Mouse (Mus musculus) left cerebral cortex, postnatal 14 days (tissue): ENCODE results near the gene Cmah. TPM values are rescaled to one million over a fixed set of nuclear protein-coding genes. Genes with fewer than 3 reads are reported as not detected.

Source experiments
- DNase-seq, 2 experiments: peaks; one replicate each; pipeline ENCODE4 v3.0.0; 2021 to 2022; ENCODE audit warnings: low spot score in 2 of 2, mixed read lengths in 1 of 2
- intact Hi-C: fragments of 180-260 bp; cut with DNase I; formaldehyde crosslinking; loops from one replicate; pipeline ENCODE4 v1.15.1; 2025
- total RNA-seq, 2 experiments: library from RNA; stranded (reverse); gene quantifications; 2 replicates each; pipeline ENCODE4 v1.2.3; 2021

Cmah gene
- total RNA-seq, 2 experiments from 2014 or later: 0.20 to 0.44 TPM

DNA sequence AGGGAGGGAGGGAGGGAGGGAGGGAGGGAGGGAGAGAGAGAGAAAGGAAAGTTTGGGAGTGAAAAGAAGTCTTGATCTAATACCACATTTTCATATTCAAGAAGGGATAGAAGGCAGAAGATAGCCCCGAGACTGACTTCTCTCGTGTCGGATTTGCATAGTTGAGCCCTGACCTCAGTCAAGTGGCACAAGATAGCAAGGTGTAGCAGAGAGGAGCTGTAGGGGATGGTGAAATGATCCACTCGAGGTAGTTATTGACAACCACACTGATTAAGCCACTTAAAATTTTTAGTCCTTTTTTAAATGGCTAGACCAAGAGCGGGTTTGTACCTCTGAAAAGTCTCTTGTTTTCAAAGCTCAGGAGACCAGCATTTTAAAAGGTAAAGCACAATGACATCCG lies 171.1 kb downstream of the Cmah start:
- no peak for DNase-seq
- intact Hi-C loops: loop anchor here (5.0 kb wide), 1 partner anchor 189 kb away; no protein-coding TSS in a partner anchor

DNA sequence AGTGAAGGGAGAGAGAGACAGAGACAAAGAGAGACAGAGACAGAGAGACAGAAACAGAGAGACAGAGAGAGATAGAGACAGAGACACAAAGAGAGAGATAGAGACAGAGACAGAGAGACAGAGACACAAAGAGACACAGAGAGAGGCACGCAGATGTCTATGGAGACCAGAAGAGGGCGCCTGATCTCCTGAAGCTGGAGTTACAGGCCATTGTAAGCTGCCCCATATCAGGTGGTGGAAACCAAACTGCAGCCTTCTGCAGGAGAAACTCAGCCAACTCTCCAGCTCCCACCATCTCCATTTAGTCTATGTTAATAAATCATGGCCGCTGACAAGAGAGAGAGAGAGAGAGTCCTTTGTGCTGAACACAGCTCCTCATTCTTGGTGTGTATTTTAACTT lies 172.3 kb downstream of the Cmah start:
- intact Hi-C loops: loop anchor here (5.0 kb wide), 1 partner anchor 188 kb away; no protein-coding TSS in a partner anchor
- peak in 1 of 2 experiments; percentile 42 for DNase-seq

DNA sequence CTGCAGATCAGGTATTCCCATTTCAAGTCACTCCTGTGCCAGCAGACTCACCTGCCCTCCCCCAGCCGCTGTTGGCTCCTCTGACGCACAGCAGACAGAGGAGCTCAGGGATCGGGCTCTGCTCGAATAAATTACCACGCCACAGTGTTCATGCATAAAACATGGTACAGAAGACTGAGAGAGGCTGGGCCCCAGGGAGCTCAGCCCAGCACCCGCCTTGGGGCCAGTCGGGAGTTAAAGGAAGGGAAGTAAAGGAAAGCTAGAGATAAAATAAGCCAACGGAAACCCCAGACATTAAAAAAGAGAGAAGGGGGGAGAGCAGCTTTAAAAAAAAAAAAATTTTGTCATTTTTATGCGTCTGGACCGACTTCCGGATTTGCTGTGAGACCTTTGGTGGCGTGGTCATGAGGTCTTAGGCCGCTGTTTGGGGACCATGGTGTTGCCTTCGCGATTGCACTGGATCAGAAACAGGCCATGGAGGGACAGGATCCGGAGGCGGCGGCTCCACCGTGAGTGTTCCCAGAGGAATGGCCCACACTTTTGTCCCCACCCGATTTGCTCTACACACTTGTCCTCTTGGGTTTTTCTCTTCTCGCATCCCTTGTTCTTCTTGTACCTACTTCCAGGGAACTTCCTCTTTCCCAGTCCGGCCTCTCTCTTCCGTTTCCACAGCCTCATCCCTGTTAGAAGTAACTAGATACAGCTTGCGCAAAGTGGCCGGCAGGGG lies 174.1 kb downstream of the Cmah start:
- intact Hi-C loops: no loop called here
- DNase-seq: no peak

DNA sequence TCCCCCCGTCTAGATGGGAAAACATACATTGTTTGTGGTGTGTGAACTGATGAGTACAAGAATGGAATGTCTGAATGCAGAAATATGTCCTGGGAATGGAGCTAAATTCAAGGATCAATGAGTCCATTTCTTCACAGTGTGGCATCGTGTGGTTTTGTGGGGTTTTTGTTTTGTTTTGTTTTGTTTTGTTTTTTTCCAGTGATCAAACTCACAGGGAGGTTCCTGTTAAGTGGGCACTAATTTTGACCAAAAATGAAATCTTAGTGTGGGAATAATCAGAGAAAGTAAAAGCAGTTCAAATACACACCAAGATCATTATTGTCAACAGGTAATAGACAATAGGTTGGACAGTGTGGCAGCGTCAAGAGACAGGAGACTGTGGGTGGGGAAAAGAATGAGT lies 174.7 kb downstream of the Cmah start:
- no peak for DNase-seq
- intact Hi-C loops: no loop called here

DNA sequence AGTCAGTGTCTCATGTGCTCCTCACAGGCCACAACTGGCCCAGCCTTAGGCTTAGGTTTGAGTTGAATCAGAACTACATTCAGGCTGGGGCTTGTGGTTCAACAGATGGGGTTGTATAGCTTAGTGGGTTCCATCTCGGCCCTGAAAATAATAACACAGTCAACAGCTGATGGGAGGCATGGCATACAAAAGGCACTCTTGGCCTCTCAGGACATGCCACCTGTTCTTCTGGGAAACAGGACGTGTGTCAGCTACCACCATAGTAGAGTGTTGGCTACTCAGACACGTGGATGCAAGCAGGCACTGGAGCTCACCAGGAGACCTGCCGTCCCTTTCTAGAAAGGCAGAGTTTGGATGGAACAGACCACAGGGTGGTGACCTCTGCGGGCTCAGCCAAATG lies 178.6 kb downstream of the Cmah start:
- DNase-seq: no peak
- intact Hi-C loops: no loop called here

DNA sequence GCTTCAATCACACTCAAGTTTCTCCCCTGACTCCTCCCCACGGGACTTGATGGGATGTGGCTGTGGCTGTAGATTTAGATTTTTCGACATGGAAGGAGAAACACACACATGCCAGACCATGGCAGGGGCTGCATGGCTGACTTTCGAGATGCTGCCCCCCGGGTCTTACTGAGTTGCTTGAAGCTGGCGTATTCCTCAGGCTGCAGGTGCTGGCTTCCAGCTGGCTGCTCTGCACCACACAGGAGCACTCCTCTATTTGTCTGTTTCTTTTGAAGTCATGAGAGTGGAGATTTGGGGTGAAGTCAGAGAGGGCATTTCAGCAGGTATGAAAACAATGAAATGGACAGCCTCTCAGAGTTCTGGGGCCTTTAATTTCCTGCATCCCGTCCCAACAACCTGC lies 180.0 kb downstream of the Cmah start:
- no peak for DNase-seq
- intact Hi-C loops: no loop called here

DNA sequence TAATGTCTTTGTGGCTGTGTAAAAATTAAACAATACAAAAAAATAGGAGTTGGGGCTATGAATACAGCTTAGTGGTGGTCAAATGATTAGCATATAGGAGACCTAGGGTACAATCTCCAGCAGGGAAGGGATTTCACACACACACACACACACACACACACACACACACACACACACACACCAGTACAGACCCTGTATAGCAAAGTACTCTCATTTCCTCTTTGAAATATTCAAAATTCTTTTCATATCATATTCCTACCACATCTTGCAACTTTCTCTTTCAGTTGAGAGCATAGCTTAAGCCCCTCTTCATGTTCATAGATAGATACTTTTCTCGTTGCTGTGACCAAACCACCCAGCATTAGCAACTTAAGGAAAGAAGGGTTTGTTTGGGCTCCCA lies 181.7 kb downstream of the Cmah start:
- intact Hi-C loops: no loop called here

DNA sequence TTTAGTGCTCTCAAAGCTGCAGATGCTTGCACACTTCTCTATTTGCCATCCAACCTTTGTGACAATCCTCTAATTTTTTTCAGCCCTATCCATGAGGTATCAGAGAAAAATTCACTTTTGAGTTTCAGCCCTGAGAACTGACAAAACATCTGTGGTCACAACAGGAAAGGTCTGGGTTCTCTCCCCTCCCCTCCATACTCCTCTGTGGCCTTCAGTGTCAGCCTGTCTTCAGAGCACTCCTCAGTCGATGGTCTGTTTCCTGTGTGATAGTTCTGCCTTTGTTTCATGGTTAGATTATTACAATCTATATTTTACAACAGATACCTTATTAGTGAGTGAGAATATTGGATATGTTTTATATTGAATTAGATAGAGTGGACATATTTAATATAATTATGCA lies 184.2 kb downstream of the Cmah start:
- intact Hi-C loops: no loop called here
- DNase-seq: no peak

More for the DNA sequence above, 181.7 kb downstream of the Cmah start:
- no peak for DNase-seq

DNA sequence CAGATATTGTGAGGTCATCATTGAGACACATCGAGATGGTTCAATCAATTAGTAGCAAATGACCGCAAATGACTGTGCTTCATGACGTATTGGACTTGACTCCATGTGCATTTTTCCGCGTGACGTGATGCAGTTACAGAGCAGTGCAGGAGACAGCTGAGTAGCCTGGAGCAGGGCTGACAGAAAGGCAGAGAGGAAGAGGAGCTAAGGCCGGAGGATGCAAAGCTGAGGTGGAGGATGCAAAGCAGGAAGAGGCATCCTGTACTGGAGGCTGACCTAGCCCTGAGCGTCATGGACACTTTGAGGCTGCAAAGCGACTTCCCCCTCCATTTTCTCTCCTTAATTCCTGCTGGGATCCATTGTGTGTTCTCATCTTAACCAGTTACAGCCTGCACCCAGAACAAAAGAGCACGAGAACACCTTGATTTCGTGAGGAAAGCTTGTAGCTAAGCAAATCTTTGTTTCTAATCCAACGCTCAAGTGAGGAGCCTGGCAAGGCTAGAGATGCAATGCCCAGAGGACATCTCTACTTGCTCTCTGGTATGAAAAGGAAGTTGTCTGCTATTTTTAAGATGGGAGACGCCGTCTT lies 184.8 kb downstream of the Cmah start:
- no peak for DNase-seq
- intact Hi-C loops: no loop called here

DNA sequence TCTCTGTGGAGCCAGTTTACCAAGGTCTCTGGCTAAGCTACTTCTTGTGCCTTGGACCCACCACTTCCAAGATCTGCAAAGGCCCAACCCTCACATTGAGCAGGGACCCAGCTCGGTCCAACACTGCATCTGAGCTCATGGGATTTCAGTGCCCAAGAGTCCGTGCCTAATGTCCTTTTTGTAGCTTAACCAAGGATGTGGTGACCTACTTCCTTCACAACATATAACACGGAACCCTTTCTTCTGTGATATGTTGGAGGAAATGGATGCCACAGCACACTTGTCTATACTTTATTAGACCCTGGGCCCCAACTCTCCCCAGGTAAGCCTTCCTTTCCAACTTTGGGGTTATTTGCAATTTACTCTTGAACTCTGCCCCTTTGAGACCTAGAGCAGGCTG lies 186.5 kb downstream of the Cmah start:
- DNase-seq: no peak
- intact Hi-C loops: no loop called here

DNA sequence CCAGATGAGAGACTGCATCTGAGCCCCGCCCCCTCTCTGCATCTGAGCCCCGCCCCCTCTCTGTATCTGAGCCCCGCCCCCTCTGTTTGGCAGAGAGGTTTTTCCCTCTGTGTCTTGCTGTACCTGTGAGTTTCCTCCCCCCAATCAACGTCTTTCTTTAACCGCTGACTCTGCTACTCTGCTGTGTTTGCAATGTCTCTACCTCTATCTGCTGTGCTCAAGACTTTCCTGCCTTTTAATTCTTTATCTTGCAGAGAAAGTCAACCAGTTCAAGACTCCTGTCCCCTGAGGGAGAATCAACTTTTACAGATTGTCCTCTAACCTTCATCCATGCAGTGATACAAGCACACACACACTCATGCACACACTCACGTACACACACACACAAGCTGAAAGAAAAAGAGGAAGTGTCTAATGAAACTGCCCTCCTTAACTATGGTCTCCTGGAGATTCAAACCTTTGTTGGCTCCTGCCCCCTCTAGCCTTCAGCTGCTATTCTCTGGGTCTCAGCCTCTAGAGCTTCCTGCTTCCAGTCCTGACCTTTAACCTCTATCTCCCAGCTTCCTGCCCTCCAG lies 188.0 kb downstream of the Cmah start:
- intact Hi-C loops: no loop called here

DNA sequence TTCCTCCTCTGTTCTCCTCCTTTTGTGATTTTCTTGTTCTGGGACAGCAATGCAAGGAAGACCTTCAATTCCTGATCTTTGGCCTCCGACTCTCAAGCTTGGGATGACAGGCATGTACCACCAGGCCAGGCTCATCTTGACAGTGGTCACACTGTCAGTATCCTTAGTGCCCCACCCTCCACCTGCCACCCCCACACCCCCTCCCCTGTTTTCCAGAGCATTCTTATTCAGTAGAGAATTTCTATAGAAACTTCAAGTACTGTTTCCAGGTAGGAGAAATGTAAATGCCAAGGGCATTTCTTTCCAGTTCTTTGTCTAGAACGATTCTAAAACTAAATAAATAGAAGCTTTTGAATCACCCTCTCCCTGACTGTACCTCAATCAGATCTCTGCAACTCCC lies 190.6 kb downstream of the Cmah start:
- intact Hi-C loops: no loop called here
- no peak for DNase-seq

More for the DNA sequence above, 188.0 kb downstream of the Cmah start:
- no peak for DNase-seq

DNA sequence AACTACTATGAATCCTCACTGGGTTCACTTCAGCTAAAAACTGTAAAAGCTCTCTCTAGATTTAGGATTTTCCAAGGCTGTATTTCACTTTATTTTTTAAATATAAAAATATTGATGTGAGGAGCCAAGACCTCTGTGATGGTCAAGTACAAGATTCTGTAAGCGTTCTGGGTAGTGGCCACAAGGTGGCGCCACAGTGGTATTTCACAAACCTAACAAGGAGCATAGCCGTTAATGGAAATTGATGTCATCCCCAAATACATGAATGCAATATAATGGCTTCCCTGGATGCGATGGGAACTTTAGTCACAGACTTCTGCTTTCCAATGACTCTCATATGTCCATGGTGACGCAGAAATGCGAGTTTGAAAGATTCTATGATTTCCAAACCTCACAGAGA lies 191.7 kb downstream of the Cmah start:
- intact Hi-C loops: no loop called here
- no peak for DNase-seq

DNA sequence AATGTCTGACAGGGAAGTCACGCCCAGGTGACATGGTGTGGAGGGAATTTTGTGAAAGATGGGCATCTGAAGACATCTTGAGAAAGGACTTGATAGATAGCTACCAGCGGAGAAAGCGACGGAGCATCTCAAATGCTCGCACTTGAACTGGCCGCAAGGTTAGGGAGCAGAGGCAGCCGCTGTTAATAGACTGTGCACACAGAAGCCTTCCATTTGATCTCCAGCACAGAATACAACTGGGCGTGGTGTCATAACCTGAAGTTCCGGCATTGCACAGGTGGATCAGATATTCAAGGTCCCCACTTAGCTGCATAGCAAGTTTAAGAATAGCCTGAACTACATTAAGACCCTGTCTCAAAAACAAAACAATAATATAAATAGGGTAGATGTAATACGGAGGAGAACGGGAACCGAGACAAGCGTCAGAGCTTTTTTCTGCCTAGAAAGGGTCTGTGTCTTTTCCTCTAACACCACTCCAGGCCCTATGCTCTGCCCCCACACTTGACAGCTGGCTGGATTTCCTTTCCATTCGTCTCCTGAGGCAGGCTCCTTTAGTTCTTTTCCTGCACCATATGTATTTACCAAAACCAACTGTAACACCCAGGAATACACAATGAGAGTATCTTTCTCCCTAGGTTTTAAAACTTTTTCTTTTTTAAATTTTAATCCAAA lies 192.9 kb downstream of the Cmah start:
- no peak for DNase-seq
- intact Hi-C loops: no loop called here

DNA sequence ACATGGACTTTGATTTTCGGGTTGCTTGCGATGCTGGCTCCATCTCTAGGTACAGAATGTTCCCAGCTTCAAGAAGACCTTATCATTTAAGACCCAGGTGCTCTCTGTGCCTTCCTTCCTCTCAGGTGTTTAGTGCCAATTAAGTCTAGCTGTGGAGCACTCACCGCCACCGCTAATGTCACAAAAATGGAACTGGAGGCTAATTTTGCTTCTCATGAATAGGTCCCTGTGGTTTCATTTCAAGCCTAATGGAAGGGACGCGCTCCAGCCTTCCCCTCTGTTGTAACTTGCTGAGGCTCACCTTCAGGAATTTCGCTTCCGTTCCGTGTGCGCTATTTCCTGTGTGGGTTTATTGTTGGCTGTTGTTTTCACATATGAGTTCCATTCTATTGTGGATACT lies 193.6 kb downstream of the Cmah start:
- intact Hi-C loops: no loop called here
- DNase-seq: no peak

DNA sequence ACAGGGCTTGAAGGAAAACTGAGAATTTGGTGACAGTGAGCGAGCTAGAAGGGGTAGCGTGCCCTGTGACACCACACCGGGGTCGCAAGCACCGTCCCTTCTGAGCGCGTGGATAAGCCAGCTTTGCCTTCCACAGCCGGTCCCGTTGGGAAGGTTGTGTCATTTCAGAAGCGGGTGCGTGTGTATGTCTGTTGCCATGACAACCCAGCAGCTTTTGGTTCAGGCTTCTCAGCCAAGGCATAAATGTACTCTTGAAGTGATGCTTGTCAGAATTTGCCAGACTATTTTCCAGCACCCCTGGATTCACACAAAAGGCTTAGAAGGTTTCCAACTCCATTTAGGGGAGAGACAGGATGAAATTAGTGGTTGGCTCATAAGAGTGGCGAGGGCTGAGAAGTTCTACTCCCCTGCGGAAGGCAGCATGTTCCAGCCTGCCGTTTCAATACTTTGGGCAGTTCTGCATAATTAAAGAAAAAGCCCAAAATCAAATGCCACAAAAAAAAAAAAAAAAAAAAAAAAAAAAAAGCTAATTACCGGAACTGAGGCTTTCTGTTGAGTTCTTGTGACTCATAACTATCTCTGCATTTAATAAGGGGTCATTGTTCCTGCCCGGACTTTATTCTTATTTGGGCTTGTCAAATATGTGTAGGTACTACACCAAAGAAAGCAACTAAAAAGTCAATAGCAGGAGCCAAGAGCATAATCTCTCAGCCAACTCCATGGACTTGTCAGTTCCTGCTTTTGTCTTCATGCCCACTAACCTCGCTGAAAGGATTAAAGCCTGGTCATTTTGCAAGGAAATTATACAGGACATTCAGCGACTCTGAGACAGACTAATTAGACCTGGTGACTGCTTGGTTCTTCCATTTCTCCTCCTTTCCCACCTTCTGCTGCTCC lies 194.5 kb downstream of the Cmah start:
- DNase-seq: peak; percentile 81 to 91
- intact Hi-C loops: no loop called here

DNA sequence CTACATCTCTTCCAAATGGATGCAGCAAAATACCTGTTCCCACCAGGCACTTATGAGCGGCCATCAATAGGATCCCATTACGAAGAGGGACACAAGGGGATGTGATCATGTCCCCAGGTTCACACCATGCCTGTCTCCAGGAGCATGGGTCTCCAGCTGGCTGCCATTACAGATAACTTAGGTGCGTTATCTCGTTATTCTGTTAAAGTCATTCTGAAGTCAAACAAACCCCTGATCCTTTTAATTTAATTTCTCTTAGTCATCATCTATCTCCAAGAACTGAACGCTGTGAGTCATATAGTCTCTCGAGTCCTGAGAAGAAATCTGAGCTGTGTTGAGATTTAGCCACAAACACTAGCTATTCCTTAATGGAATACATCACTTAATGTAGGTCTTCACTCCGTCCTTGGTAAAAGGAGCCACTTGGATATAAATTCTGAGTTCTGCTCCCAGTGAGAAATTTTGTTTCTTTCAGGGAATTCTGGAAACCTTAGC lies 195.2 kb downstream of the Cmah start:
- no peak for DNase-seq
- intact Hi-C loops: no loop called here

DNA sequence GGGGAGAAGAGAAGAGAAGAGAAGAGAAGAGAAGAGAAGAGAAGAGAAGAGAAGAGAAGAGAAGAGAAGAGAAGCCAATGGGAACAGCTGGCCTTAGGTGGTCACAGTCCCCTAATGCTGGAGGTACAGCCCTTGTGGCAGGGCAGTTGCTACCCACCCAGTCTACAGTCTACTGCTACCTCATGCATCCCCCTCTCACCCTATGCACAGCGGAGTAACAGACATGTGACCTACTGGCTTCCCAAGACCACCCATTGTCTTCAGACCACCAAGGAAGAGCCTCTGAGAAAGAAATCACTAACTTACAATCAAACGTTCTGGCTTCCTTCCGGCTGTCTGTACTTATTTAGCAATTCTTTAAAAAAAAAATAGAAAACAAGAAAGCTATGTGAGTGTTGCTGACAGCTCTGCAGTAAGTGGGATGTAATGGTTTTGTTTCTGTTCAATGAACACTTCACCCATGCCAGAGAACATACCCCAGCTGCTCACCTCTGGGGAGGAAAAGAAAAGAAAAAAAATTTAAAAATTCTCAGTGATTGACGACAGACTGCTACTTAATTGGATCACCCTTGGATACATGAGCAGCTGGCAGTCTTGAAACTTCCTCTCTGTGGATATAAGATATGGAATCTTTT lies 196.5 kb downstream of the Cmah start:
- DNase-seq: no peak
- intact Hi-C loops: no loop called here

DNA sequence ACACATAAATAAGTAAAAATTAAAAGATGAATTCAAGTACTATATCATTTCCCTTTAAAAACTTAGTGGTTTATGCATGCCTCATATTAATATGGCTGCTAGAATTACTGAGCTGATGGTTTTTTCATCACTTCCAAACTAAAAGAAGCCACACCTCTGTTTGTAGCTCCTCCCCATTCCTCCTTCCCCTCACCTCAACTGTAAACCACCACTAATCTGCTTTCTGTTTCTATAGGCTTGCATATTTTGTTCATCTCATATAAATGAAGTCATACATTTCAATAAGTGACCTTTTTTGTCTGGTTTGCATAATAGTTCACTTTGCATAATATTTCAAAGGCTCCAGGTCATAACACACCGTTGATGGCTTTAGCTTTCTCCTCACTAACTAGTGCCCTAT lies 197.3 kb downstream of the Cmah start:
- intact Hi-C loops: no loop called here
- DNase-seq: no peak
